Mouse (Mus musculus) thymus, postnatal 0 days (tissue): ENCODE measurements around the gene Gm49510. TPM values are rescaled to one million over a fixed set of nuclear protein-coding genes. Genes with fewer than 3 reads are reported as not detected.

Experiments used
- DNase-seq: peaks from one replicate; pipeline ENCODE4 v3.0.0-alpha.2; 2015; ENCODE audit warnings: low spot score
- polyA plus RNA-seq: library from polyadenylated mRNA; unstranded; fragments of >200 nt; fragmentation: Nextera tagmentation; extraction: Ambion mirVana; gene quantifications from 2 replicates; pipeline ENCODE4 v1.2.1, GENCODE M21; 2015

The Gm49510 gene
- polyA plus RNA-seq, 1 experiment from 2014 or later = 0.10 TPM

GRCm38 (mm10) chr15:78877810-78878390 lies 21.6 kb upstream of the Gm49510 start:
- DNase-seq = no peak

DNA sequence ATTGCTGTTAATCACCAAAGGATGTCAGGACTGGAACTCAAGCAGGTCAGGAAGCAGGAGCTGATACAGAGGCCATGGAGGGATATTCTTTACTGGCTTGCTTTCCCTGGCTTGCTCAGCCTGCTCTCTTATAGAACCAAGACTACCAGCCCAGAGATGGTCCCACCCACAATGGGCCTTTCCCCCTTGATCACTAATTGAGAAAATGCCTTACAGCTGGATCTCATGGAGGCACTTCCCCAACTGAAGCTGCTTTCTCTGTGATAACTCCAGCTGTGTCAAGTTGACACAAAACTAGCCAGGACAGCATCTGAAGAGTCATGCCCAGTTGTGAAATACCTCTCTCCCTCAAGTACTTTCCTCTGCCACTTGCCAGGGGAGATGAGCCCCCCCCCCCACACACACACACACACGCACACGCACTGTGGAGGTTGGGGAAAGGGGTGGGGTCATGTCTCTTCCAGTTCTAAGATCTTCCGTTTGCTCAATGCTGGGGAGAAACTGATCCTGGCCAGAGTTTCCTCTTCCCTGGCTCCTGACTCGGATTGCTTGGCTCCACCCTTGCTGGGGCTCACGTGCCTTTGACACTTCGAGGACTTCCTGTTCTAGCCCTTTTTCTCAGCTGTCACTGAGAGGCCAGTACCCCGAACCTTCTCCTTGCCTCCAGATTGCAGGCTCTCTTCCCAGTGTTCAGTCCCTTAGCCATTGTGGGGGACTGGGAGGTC lies 20.5 kb upstream of the Gm49510 start:
- peak; percentile 41 for DNase-seq

GRCm38 (mm10) chr15:78880432-78880831 lies 19.0 kb upstream of the Gm49510 start:
- no peak for DNase-seq

DNA sequence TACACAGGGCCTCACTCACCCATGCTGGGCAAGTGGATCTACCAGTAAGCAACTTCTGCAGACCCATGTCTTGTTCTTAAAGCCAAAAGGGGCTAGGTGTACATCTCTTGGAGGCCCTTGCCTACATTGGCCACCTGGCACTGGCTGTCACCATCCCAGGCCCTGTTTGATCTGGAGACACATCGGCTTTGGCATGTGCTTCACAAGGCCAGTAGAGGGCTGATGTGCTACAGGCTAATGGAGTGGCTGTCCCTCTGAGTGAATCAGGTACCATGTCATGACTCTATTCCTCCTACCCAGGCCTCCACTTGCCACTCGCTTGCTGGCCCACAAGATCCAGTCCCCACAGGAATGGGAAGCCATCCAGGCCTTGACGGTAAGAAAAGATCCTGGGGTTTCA lies 17.6 kb upstream of the Gm49510 start:
- no peak for DNase-seq

- no peak for DNase-seq
These were observed 10.0 kb upstream of the Gm49510 start for GRCm38 (mm10) chr15:78889401-78889853.

GRCm38 (mm10) chr15:78892440-78892839 lies 7.0 kb upstream of the Gm49510 start:
- DNase-seq = no peak

DNA sequence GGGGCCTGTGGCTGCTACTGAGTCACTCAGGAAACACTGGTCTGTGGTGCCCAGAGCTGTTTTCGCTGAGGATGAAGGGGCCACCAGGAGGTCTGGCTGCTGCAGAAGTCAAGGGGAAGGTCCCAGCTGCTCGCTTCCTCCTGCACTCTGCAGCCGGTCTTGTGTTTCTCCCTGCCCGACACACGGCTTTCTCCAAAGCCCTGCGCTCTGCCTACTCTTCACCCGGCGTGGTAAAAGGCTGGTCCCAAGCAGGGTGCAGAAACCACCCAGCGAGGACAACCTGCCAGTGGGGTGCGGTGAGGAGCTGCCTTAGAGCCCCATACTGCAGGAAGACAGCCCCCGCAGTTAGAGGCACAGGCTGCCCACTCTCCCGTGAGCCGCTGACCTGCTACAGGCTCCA lies 4.7 kb upstream of the Gm49510 start:
- peak; percentile 50 for DNase-seq

GRCm38 (mm10) chr15:78895741-78896140 lies 3.7 kb upstream of the Gm49510 start:
- DNase-seq = no peak

DNA sequence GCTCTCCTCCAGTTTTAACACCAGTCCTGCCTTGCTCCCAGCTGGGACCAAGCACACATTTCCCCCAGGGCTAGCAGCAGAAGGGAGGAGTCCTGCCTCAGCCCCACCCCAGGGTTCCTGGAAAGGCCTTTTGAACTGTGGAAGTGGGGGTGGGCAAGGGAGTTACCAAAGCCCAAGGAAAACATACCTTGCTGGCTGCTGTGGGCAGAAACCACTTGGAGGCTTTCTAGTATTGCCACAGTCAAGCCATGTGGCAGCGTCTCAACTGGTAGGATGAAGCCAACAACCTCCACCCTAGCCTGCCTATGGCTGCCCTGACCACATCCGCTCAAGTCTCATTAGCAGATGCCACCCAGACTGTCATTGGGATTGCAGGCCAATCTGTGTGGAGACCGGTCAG lies 3.3 kb upstream of the Gm49510 start:
- peak; percentile 56 for DNase-seq

DNA sequence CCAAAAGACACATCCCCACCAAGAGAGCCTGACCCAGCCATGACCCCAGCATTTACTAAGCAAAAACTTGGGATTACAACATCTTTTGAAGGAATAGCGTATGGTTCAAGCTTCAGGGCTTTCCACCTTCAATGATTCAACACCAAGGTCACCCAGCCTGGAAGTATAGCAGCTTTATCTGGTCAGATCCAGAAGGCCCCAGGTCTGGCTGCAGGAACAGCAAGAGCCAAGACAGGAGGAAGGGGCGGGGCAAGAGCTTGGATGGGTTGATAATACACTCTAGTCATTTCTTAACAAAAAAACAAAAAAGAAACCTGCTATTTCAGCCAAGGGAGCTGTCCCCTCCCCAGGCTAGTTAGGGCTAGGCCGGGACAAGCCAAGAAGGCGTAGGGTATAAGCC lies 2.0 kb upstream of the Gm49510 start:
- no peak for DNase-seq

DNA sequence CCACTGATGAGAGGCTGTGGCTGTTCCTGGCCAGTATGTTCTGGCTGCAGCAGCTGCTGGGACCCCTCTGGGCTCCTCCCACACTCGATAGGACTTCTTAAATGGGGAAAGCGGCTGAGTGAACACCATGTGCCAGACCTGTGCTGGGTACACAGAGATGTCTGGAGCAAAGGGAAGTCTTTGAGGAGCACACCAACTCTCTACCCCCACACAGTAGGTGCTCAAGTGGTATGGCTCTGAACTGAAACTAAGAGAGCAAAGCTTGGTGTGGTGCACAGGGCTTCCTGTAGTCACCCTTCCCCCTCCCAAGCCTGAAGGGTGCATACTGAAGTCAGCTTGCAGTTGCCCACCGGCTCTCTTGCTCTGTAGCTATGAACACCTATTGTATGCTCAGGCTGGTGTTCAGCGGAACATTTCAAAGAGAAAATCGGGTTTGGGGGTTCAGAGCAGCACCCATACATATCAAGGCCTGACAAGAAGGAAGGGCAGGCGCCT lies 913 bp upstream of the Gm49510 start:
- DNase-seq = peak; percentile 83

GRCm38 (mm10) chr15:78899740-78900584 lies 495 bp downstream of the Gm49510 start, which contains the start of gene Sh3bp1:
Sh3bp1 (plus strand) TSS chr15:78899768.
- DNase-seq = peak; percentile 80

DNA sequence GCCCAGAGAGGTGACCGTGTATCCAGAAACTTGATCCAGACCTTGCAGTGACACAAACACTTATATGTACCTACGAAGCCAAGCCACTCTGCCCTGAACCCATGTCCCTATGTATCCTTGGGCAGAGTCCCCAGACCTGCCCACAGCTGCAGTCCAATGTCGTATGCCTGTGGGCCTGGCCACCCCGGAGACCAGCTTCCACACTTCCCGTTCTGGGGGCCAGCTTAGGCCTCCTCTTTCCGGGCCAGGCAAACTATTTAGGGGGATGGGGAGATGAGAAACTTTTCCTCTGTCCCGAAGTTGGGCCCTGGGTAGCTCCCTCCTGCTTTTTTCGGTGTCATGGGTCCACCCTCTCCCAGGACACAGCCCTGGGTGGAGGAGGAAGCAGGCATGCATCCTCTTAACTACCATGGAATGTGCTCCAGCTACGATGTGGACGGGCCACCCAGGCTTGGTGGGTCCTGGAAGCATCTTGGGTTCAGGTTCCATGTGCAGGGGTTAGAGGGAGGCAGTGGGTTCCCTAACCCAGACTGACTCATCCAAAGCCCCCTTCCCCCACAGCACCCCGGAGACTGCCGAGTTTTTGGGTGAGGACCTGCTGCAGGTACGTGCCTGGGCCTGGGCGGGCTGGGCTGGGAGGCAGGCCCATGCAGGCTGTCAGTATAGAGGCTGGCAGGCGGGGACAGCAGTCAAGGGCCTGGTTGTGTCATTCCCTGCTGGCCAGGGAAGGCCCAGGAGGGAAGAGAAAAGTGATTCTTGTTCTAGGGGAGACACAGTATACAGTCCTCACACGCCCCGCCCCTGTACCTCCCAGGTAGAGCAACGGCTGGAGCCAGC lies 1.3 kb downstream of the Gm49510 start:
- DNase-seq = no peak

DNA sequence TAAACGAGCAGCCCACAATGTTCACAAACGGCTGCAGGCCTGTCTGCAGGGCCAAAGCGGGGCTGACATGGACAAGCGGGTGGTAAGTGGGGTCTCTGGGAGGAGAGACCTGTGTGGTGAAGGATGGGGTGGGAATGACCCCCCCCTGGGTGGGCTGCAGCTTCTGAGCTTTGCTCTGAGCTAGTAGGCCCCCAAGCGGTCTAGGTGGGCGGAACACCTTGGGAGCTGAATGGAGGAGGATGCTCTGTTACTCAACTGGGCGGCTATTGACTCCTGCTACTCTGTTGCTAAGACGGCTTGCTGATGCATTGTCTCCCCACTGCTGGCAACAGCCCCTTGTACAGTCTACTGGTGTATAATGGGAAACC lies 1.9 kb downstream of the Gm49510 start:
- DNase-seq = no peak

GRCm38 (mm10) chr15:78903243-78903642 lies 3.8 kb downstream of the Gm49510 start:
- peak; percentile 79 for DNase-seq

DNA sequence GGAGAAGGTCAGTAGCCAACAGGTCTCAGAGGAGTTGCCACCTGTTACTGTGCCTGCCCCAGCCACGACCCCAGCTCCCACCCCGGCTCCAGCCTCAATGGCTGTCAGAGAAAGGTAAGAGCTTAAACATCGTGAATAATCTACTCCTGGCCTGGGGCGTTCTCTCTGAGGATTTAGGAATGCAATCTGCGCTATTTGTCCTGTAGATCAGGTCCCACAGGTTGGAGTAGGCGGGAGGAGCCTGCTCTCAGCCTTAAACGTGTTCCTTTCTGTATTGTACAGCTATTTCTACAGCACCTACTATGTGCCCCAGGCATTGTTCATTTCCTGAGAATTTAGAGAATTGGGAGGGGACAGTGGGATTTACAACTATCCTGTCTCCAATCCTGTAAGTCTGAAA lies 8.9 kb downstream of the Gm49510 start:
- DNase-seq = no peak

DNA sequence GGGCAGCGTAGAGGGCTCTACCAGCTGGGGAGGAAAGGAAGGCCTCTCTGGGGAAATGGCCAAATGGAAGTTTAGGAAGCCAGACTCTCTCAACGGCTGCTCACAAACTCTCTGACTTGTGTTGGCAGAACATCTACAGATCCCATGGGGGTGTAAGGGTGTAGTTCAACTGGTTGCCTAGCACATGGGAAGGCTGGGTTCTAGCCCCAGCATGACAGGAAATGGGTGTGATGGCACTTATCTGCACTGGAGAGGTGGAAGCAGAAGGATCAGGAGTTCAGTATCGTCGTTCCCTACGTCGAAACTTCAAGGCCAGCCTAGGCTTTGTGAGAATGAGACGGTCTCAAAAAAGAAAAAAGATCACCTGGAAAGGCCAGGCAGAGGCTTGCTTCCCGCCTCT lies 9.5 kb downstream of the Gm49510 start:
- no peak for DNase-seq

DNA sequence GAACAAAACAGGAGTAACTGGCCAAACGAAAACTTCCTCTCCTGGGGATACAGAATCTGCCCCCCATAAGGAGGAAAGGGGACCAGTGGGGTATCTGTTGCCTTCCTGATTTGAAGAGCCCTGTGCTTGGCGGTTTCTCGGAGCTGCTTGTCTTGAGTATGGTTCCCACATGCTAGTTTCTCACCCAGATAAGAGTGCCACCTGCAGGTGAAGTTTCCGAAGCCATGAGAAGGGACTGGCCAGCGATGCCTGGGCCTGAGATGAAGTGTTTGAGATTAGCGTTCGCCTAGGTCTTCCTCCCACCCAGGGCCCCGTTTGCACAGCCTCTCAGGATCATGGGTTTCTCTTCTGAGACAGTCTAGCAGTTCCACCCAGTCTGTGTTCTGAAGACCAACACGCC lies 12.6 kb downstream of the Gm49510 start:
- no peak for DNase-seq

DNA sequence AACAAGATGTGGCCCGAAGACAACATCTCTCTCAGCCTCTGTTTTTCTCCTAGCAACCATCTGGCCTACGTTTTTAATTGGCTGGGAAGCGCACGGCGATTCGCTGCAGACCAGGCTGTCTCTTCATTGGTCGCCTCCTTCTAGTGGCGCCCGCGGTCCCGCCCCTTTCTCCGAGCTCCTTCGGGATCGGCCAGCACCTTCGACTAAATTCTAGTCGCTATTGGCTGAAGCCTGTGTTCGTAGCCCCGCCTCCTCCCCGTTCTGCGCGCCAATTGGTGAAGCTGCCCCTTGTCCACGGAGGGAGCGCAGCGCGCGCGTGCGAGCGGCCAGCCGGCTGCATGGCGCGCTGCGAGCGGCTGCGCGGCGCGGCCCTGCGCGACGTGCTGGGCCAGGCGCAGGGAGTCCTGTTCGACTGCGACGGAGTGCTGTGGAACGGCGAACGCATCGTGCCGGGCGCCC lies 14.2 kb downstream of the Gm49510 start, which contains the start of gene Pdxp:
Gene Pdxp, plus strand, starts transcription at position 288 of the 459 bp plus-strand sequence.
- DNase-seq = peak; percentile 97

DNA sequence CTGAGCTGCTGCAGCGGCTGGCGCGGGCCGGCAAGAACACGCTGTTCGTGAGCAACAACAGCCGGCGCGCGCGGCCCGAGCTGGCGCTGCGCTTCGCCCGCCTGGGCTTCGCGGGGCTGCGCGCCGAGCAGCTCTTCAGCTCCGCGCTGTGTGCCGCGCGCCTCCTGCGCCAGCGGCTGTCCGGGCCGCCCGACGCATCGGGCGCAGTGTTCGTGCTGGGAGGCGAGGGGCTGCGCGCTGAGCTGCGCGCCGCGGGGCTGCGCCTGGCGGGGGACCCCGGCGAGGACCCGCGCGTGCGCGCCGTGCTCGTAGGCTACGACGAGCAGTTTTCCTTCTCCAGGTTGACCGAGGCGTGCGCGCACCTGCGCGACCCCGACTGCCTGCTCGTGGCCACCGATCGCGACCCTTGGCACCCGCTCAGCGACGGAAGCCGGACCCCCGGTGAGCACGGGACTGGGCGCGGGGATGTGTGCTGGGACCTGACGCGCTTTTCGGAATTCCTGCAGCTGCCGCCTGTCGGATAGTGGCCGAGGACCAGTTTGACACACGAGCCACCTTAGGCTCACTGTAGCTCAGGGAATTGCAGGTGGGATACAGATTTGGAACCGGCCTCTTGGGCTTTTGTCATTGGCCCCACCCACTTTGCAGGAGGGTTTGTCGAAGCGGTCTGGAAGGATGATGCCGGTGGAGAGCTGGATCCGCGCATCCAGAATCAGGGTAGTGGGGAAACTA lies 14.8 kb downstream of the Gm49510 start:
- peak; percentile 38 for DNase-seq
